Mouse (Mus musculus): ENCODE results near the gene Pde10a. TPM values are rescaled to one million over a fixed set of nuclear protein-coding genes. Genes with fewer than 3 reads are reported as not detected.

Gene Pde10a
- polyA plus RNA-seq, 1 experiment from 2014 or later, result 1.4 TPM

- H3K4me3 ChIP-seq (ENCODE audit: low read depth, low read length), result no peak overlapping the region
- ATAC-seq (ENCODE audit: insufficient number of reproducible peaks, insufficient read depth, low FRiP score, low read depth), result no peak
- H3K9ac ChIP-seq (replicated peaks; ENCODE audit: low read depth, low read length), result no peak overlapping the region
- WGBS, result 65% methylated on average over 6 of the region's 6 CpGs
- H3K36me3 ChIP-seq (ENCODE audit: control insufficient read depth, insufficient read depth, low read length), result no peaks in the 10 kb centered on the region
- no peaks in the 10 kb centered on the region for H3K27me3 ChIP-seq (ENCODE audit: control insufficient read depth, insufficient read depth, low read length)
- H3K4me2 ChIP-seq (replicated peaks; ENCODE audit: low read depth, low read length), result no peak overlapping the region
- H3K27ac ChIP-seq (ENCODE audit: low read length), result no peak overlapping the region
- H3K4me1 ChIP-seq (ENCODE audit: control insufficient read depth, insufficient read depth, low read length), result no peaks in the 10 kb centered on the region
- H3K9me3 ChIP-seq (ENCODE audit: control insufficient read depth, low read depth, low read length), result no peaks in the 10 kb centered on the region
These were observed 205.9 kb downstream of the Pde10a start for GRCm38 (mm10) chr17:8731073-8731472.

- no peaks in the 10 kb centered on the region for H3K4me1 ChIP-seq (ENCODE audit: control insufficient read depth, insufficient read depth, low read length)
- ATAC-seq (ENCODE audit: insufficient number of reproducible peaks, insufficient read depth, low FRiP score, low read depth), result no peak
- 80% methylated on average over 6 of the region's 6 CpGs for WGBS
These were observed 211.1 kb downstream of the Pde10a start for GRCm38 (mm10) chr17:8736259-8736658.

GRCm38 (mm10) chr17:8742772-8743171 lies 217.6 kb downstream of the Pde10a start:
- no peak overlapping the region for H3K4me3 ChIP-seq (ENCODE audit: low read depth, low read length)
- no peaks in the 10 kb centered on the region for H3K36me3 ChIP-seq (ENCODE audit: control insufficient read depth, insufficient read depth, low read length)
- no peak overlapping the region for H3K4me2 ChIP-seq (replicated peaks; ENCODE audit: low read depth, low read length)
- ATAC-seq (ENCODE audit: insufficient number of reproducible peaks, insufficient read depth, low FRiP score, low read depth), result no peak
- H3K27me3 ChIP-seq (ENCODE audit: control insufficient read depth, insufficient read depth, low read length), result no peaks in the 10 kb centered on the region
- H3K9me3 ChIP-seq (ENCODE audit: control insufficient read depth, low read depth, low read length), result no peaks in the 10 kb centered on the region
- H3K9ac ChIP-seq (replicated peaks; ENCODE audit: low read depth, low read length), result no peak overlapping the region
- no peaks in the 10 kb centered on the region for H3K4me1 ChIP-seq (ENCODE audit: control insufficient read depth, insufficient read depth, low read length)
- 81% methylated on average over 3 of the region's 3 CpGs for WGBS
- no peak overlapping the region for H3K27ac ChIP-seq (ENCODE audit: low read length)

More at GRCm38 (mm10) chr17:8736259-8736658, 211.1 kb downstream of the Pde10a start:
- Histone ChIP-seq H3K27me3 (ENCODE audit: control insufficient read depth, insufficient read depth, low read length) (no peaks in the 10 kb centered on the region), H3K36me3 (ENCODE audit: control insufficient read depth, insufficient read depth, low read length) (no peaks in the 10 kb centered on the region), H3K9ac (replicated peaks; ENCODE audit: low read depth, low read length) (no peak overlapping the region), H3K27ac (ENCODE audit: low read length) (no peak overlapping the region), H3K4me3 (ENCODE audit: low read depth, low read length) (no peak overlapping the region), H3K9me3 (ENCODE audit: control insufficient read depth, low read depth, low read length) (no peaks in the 10 kb centered on the region), H3K4me2 (replicated peaks; ENCODE audit: low read depth, low read length) (no peak overlapping the region)

- no peak for ATAC-seq (ENCODE audit: insufficient number of reproducible peaks, insufficient read depth, low FRiP score, low read depth)
- Histone ChIP-seq H3K4me1 (ENCODE audit: control insufficient read depth, insufficient read depth, low read length) (no peaks in the 10 kb centered on the region), H3K9me3 (ENCODE audit: control insufficient read depth, low read depth, low read length) (no peaks in the 10 kb centered on the region), H3K27ac (ENCODE audit: low read length) (no peak overlapping the region), H3K36me3 (ENCODE audit: control insufficient read depth, insufficient read depth, low read length) (no peaks in the 10 kb centered on the region), H3K4me3 (ENCODE audit: low read depth, low read length) (no peak overlapping the region), H3K9ac (replicated peaks; ENCODE audit: low read depth, low read length) (no peak overlapping the region), H3K27me3 (ENCODE audit: control insufficient read depth, insufficient read depth, low read length) (no peaks in the 10 kb centered on the region), H3K4me2 (replicated peaks; ENCODE audit: low read depth, low read length) (no peak overlapping the region)
- WGBS, result 65% methylated on average over 1 of the region's 1 CpGs
These were observed 220.2 kb downstream of the Pde10a start for GRCm38 (mm10) chr17:8745334-8745733.

GRCm38 (mm10) chr17:8749426-8749825 lies 224.3 kb downstream of the Pde10a start:
- no peak overlapping the region for H3K4me3 ChIP-seq (ENCODE audit: low read depth, low read length)
- 78% methylated on average over 4 of the region's 4 CpGs for WGBS
- no peak for ATAC-seq (ENCODE audit: insufficient number of reproducible peaks, insufficient read depth, low FRiP score, low read depth)
- no peaks in the 10 kb centered on the region for H3K4me1 ChIP-seq (ENCODE audit: control insufficient read depth, insufficient read depth, low read length)
- H3K9me3 ChIP-seq (ENCODE audit: control insufficient read depth, low read depth, low read length), result no peaks in the 10 kb centered on the region
- H3K27ac ChIP-seq (ENCODE audit: low read length), result no peak overlapping the region
- H3K27me3 ChIP-seq (ENCODE audit: control insufficient read depth, insufficient read depth, low read length), result no peaks in the 10 kb centered on the region
- no peak overlapping the region for H3K9ac ChIP-seq (replicated peaks; ENCODE audit: low read depth, low read length)
- no peaks in the 10 kb centered on the region for H3K36me3 ChIP-seq (ENCODE audit: control insufficient read depth, insufficient read depth, low read length)
- no peak overlapping the region for H3K4me2 ChIP-seq (replicated peaks; ENCODE audit: low read depth, low read length)

- Histone ChIP-seq H3K4me1 (ENCODE audit: control insufficient read depth, insufficient read depth, low read length) (no peaks in the 10 kb centered on the region), H3K4me3 (ENCODE audit: low read depth, low read length) (no peak overlapping the region), H3K27ac (ENCODE audit: low read length) (no peak overlapping the region), H3K9ac (replicated peaks; ENCODE audit: low read depth, low read length) (no peak overlapping the region), H3K36me3 (ENCODE audit: control insufficient read depth, insufficient read depth, low read length) (no peaks in the 10 kb centered on the region), H3K9me3 (ENCODE audit: control insufficient read depth, low read depth, low read length) (no peaks in the 10 kb centered on the region), H3K27me3 (ENCODE audit: control insufficient read depth, insufficient read depth, low read length) (no peaks in the 10 kb centered on the region), H3K4me2 (replicated peaks; ENCODE audit: low read depth, low read length) (no peak overlapping the region)
- WGBS, result 92% methylated on average over 5 of the region's 5 CpGs
- ATAC-seq (ENCODE audit: insufficient number of reproducible peaks, insufficient read depth, low FRiP score, low read depth), result no peak
These were observed 232.4 kb downstream of the Pde10a start for GRCm38 (mm10) chr17:8757576-8757975.

GRCm38 (mm10) chr17:8763248-8763647 lies 238.1 kb downstream of the Pde10a start:
- Histone ChIP-seq H3K4me3 (ENCODE audit: low read depth, low read length) (no peak overlapping the region), H3K4me2 (replicated peaks; ENCODE audit: low read depth, low read length) (no peak overlapping the region), H3K4me1 (ENCODE audit: control insufficient read depth, insufficient read depth, low read length) (no peaks in the 10 kb centered on the region), H3K36me3 (ENCODE audit: control insufficient read depth, insufficient read depth, low read length) (no peaks in the 10 kb centered on the region), H3K9ac (replicated peaks; ENCODE audit: low read depth, low read length) (no peak overlapping the region), H3K27ac (ENCODE audit: low read length) (no peak overlapping the region), H3K27me3 (ENCODE audit: control insufficient read depth, insufficient read depth, low read length) (no peaks in the 10 kb centered on the region), H3K9me3 (ENCODE audit: control insufficient read depth, low read depth, low read length) (no peaks in the 10 kb centered on the region)
- 26% methylated on average over 1 of the region's 1 CpGs for WGBS
- ATAC-seq (ENCODE audit: insufficient number of reproducible peaks, insufficient read depth, low FRiP score, low read depth), result no peak

- H3K4me2 ChIP-seq (replicated peaks; ENCODE audit: low read depth, low read length), result no peak overlapping the region
- H3K27me3 ChIP-seq (ENCODE audit: control insufficient read depth, insufficient read depth, low read length), result no peaks in the 10 kb centered on the region
- H3K4me3 ChIP-seq (ENCODE audit: low read depth, low read length), result no peak overlapping the region
- no peaks in the 10 kb centered on the region for H3K36me3 ChIP-seq (ENCODE audit: control insufficient read depth, insufficient read depth, low read length)
- no peaks in the 10 kb centered on the region for H3K9me3 ChIP-seq (ENCODE audit: control insufficient read depth, low read depth, low read length)
- ATAC-seq (ENCODE audit: insufficient number of reproducible peaks, insufficient read depth, low FRiP score, low read depth), result no peak
- 84% methylated on average over 5 of the region's 5 CpGs for WGBS
- H3K4me1 ChIP-seq (ENCODE audit: control insufficient read depth, insufficient read depth, low read length), result no peaks in the 10 kb centered on the region
- H3K27ac ChIP-seq (ENCODE audit: low read length), result no peak overlapping the region
- no peak overlapping the region for H3K9ac ChIP-seq (replicated peaks; ENCODE audit: low read depth, low read length)
These were observed 240.9 kb downstream of the Pde10a start for GRCm38 (mm10) chr17:8765987-8766576.

- H3K9me3 ChIP-seq (ENCODE audit: control insufficient read depth, low read depth, low read length), result no peaks in the 10 kb centered on the region
- no peak for ATAC-seq (ENCODE audit: insufficient number of reproducible peaks, insufficient read depth, low FRiP score, low read depth)
- H3K27me3 ChIP-seq (ENCODE audit: control insufficient read depth, insufficient read depth, low read length), result no peaks in the 10 kb centered on the region
- 75% methylated on average over 1 of the region's 1 CpGs for WGBS
- no peak overlapping the region for H3K27ac ChIP-seq (ENCODE audit: low read length)
- no peak overlapping the region for H3K4me2 ChIP-seq (replicated peaks; ENCODE audit: low read depth, low read length)
- H3K36me3 ChIP-seq (ENCODE audit: control insufficient read depth, insufficient read depth, low read length), result no peaks in the 10 kb centered on the region
- no peaks in the 10 kb centered on the region for H3K4me1 ChIP-seq (ENCODE audit: control insufficient read depth, insufficient read depth, low read length)
- H3K4me3 ChIP-seq (ENCODE audit: low read depth, low read length), result no peak overlapping the region
- H3K9ac ChIP-seq (replicated peaks; ENCODE audit: low read depth, low read length), result no peak overlapping the region
These were observed 244.0 kb downstream of the Pde10a start for GRCm38 (mm10) chr17:8769155-8769554.

Data from stomach, embryonic 14.5 days (tissue).